Mouse (Mus musculus) E14TG2a.4 (cell line): ENCODE results near the gene Kif26b.

Experiments used
- CTCF ChIP-seq: conservative IDR thresholded peaks from 2 replicates; pipeline ENCODE4 v1.5.1; 2014; ENCODE audit warnings: low read length
- POU5F1 ChIP-seq: IDR thresholded peaks from 2 replicates; pipeline ENCODE4 v1.6.1; 2014; ENCODE audit warnings: low read length, borderline replicate concordance

DNA sequence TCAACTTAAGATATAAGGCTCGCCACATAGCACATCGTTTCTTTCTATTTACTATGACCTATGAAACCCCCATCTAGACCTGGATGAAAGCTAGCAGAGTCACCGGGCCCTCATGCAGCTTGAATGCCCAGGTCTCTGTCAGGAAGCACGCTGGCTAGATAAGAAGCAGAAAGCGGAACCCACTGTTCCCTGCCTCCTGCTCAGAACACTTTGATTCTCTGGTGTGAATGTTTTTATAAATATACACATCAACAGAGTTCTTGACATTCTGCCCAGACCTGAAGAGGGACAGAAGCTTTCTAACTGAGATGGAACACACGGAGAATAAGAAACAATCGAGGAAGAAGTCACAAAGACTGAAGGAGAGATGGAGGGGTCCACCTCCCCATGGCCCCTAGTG is 311.4 kb downstream of the Kif26b start:
- TF ChIP-seq CTCF (no peak), POU5F1 (no peak)
